Mouse (Mus musculus) liver, embryonic 12.5 days (tissue): ENCODE measurements at regions not wholly inside any gene's neighbourhood (a gene's known extent, or its start where the extent isn't known, plus 50 kb on each side); places are given as distances from the start of the nearest gene placed in this dataset.

Experiments
- ATAC-seq: fragments of 200-750 bp; cut with Nextera tagmentation; 2 replicates; pipeline ENCODE4 v1.8.0; 2017; ENCODE audit warnings: moderate number of reproducible peaks, mild to moderate bottlenecking, moderate library complexity
- H3K27ac ChIP-seq: fragments of 300-500 bp; sonication (generic); 2 replicates; pipeline ENCODE4 v1.5.1; 2016; ENCODE audit warnings: mild to moderate bottlenecking
- H3K27me3 ChIP-seq: fragments of 300-500 bp; sonication (generic); replicated peaks from 2 replicates; pipeline ENCODE4 v1.6.1; 2016; ENCODE audit warnings: mild to moderate bottlenecking, moderate library complexity
- H3K36me3 ChIP-seq: fragments of 300-500 bp; sonication (generic); 2 replicates; pipeline ENCODE4 v1.6.1; 2016; ENCODE audit warnings: mild to moderate bottlenecking, moderate library complexity
- H3K4me1 ChIP-seq: fragments of 300-500 bp; sonication (generic); 2 replicates; pipeline ENCODE4 v1.6.1; 2016
- H3K4me2 ChIP-seq: fragments of 300-500 bp; sonication (generic); 2 replicates; pipeline ENCODE4 v1.6.1; 2016; ENCODE audit warnings: mild to moderate bottlenecking, moderate library complexity
- H3K4me3 ChIP-seq: fragments of 300-500 bp; sonication (generic); 2 replicates; pipeline ENCODE4 v1.5.1; 2016; ENCODE audit warnings: mild to moderate bottlenecking, moderate library complexity
- H3K9ac ChIP-seq: fragments of 300-500 bp; sonication (generic); 2 replicates; pipeline ENCODE4 v1.6.1; 2016; ENCODE audit warnings: mild to moderate bottlenecking, moderate library complexity
- H3K9me3 ChIP-seq: fragments of 300-500 bp; sonication (generic); replicated peaks from 2 replicates; pipeline ENCODE4 v1.6.1; 2016; ENCODE audit warnings: mild to moderate bottlenecking, moderate library complexity
- WGBS: fragments of 180-500 bp; shearing (Covaris S2); methylation state at CpG from one replicate; pipeline ENCODE4 v1.1.7; 2016; ENCODE audit not compliant: insufficient replicate concordance; 5-methylcytosine and 5-hydroxymethylcytosine counted together

- no peaks in the 10 kb centered on the region; the same call in 1 of the 2 replicates for H3K4me1 ChIP-seq
- no peaks in the 10 kb centered on the region for H3K9me3 ChIP-seq
- H3K36me3 ChIP-seq, result no peaks in the 10 kb centered on the region
- H3K4me2 ChIP-seq, result no peak overlapping the region
- no peak overlapping the region for H3K4me3 ChIP-seq
- no peak for ATAC-seq
- H3K27ac ChIP-seq, result no peak overlapping the region
- WGBS, result 69% methylated on average over 5 of the region's 5 CpGs
- no peak overlapping the region for H3K9ac ChIP-seq
- peaks cover 4% of the 10 kb centered on the region; the same call in 1 of the 2 replicates for H3K27me3 ChIP-seq
These were observed 140.2 kb downstream of the Utp6 start for GRCm38 (mm10) chr11:79821986-79822385.

- H3K27me3 ChIP-seq, result 0 out of 2 replicates have a peak, but pooled peaks cover 4% of the 10 kb centered on the region
- H3K9ac ChIP-seq, result no peak overlapping the region
- no peak overlapping the region for H3K4me2 ChIP-seq
- H3K36me3 ChIP-seq, result no peaks in the 10 kb centered on the region
- no peak overlapping the region for H3K27ac ChIP-seq
- H3K4me1 ChIP-seq, result no peaks in the 10 kb centered on the region
- no peaks in the 10 kb centered on the region for H3K9me3 ChIP-seq
- no peak for ATAC-seq
- no peak overlapping the region for H3K4me3 ChIP-seq
- 71% methylated on average over 3 of the region's 3 CpGs for WGBS
These were observed 147.0 kb downstream of the Utp6 start for GRCm38 (mm10) chr11:79815156-79815555.

DNA sequence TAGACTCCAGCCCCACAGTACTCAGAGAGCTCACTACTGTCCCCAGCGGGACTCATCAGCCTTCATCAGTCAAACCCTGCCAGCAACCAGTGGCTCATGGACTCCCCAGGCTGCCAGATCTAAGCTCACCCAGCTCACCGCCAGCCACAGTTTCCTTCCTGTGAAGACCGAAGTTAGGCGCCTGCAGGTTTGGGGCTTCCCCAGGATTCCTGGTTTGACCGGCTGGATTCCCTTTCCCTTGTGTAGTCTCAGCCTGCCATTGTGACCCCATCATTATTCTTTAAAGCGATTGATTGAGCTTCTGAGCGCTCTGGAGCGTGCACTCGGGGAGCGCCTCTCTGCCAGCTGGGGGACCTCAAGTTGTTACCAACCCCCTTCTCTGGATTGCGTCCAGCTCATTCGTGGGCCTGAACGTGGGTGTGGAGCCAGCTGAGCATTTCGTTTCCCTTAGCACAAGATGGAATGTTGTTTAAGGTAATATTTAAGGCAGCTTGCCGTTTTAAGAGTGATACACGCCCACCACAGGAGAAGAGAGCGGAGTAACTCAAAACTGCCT, 155.2 kb downstream of the Utp6 start:
- H3K9me3 ChIP-seq, result peaks cover 7% of the 10 kb centered on the region
- H3K4me2 ChIP-seq, result no peak overlapping the region
- 26% methylated on average over 17 of the region's 17 CpGs for WGBS
- H3K27ac ChIP-seq, result no peak overlapping the region
- H3K9ac ChIP-seq, result no peak overlapping the region
- no peaks in the 10 kb centered on the region for H3K36me3 ChIP-seq
- ATAC-seq, result no peak
- H3K27me3 ChIP-seq, result peaks cover 8% of the 10 kb centered on the region; the same call in 1 of the 2 replicates
- H3K4me3 ChIP-seq, result no peak overlapping the region
- H3K4me1 ChIP-seq, result no peaks in the 10 kb centered on the region

DNA sequence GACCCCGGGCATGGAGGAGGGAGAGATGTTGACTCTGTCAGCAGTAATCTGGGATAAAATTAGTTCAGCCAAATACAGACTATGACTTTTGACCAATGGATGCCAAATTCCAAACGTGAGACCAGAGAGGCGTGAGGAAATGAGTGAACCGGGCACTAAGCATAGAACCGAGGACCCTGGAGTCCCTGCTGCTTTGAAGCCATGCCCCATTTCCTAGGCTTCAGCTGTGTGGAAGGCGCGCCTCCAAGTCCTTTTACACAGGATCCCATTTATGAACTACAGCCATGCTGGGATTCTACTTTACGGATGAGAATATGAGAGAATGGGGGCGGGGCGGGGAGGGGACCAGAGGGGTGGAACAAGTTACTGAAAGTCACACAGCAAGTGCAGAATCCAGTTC, 155.8 kb downstream of the Utp6 start:
- H3K4me2 ChIP-seq, result no peak overlapping the region
- H3K27ac ChIP-seq, result no peak overlapping the region
- no peak for ATAC-seq
- WGBS, result 75% methylated on average over 10 of the region's 10 CpGs
- H3K9ac ChIP-seq, result no peak overlapping the region
- H3K27me3 ChIP-seq, result peaks cover 6% of the 10 kb centered on the region; the same call in 1 of the 2 replicates
- peaks cover 7% of the 10 kb centered on the region for H3K9me3 ChIP-seq
- no peaks in the 10 kb centered on the region for H3K36me3 ChIP-seq
- no peak overlapping the region for H3K4me3 ChIP-seq
- no peaks in the 10 kb centered on the region for H3K4me1 ChIP-seq

- WGBS, result 69% methylated on average over 10 of the region's 10 CpGs
- Histone ChIP-seq H3K9me3 (peaks cover 7% of the 10 kb centered on the region), H3K4me2 (no peak overlapping the region), H3K9ac (no peak overlapping the region), H3K4me3 (no peak overlapping the region), H3K27me3 (peaks cover 3% of the 10 kb centered on the region; the same call in 1 of the 2 replicates), H3K4me1 (no peaks in the 10 kb centered on the region), H3K36me3 (no peaks in the 10 kb centered on the region), H3K27ac (no peak overlapping the region)
- ATAC-seq, result no peak
These were observed 156.2 kb downstream of the Utp6 start for GRCm38 (mm10) chr11:79805981-79806415.

DNA sequence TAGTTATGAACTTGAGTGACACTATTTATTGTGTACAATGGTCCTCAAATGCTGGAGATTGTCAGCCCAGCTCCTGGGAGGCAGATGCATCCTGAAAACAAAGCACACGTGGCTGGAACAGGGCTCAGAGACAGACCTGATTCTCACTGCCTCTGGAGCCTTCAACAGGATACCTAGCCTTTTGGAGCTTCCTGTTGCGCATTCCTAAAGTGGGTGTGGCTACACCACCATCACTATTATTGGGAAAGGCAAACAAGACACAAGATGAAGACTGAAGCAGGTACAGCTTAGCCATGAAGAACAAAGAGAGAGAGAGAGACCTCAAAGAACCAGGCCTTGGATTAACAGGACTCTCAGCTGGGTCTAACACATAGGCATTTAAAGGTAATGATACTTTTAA, 158.2 kb downstream of the Utp6 start:
- Histone ChIP-seq H3K36me3 (no peaks in the 10 kb centered on the region), H3K9me3 (peaks cover 7% of the 10 kb centered on the region), H3K4me3 (no peak overlapping the region), H3K9ac (no peak overlapping the region), H3K27me3 (no peaks in the 10 kb centered on the region; the same call in none of the 2 replicates), H3K4me1 (no peaks in the 10 kb centered on the region), H3K4me2 (no peak overlapping the region), H3K27ac (no peak overlapping the region)
- no peak for ATAC-seq
- 55% methylated on average over 2 of the region's 2 CpGs for WGBS

- Histone ChIP-seq H3K9me3 (peaks cover 7% of the 10 kb centered on the region), H3K4me1 (no peaks in the 10 kb centered on the region), H3K27me3 (no peaks in the 10 kb centered on the region; the same call in none of the 2 replicates), H3K4me3 (no peak overlapping the region), H3K9ac (no peak overlapping the region), H3K36me3 (no peaks in the 10 kb centered on the region), H3K4me2 (no peak overlapping the region), H3K27ac (no peak overlapping the region)
- ATAC-seq, result no peak
- WGBS, result 64% methylated on average over 5 of the region's 5 CpGs
These were observed 159.2 kb downstream of the Utp6 start for GRCm38 (mm10) chr11:79803006-79803405.

GRCm38 (mm10) chr11:79802566-79802965, 159.6 kb downstream of the Utp6 start:
- H3K4me1 ChIP-seq, result no peaks in the 10 kb centered on the region
- no peak overlapping the region for H3K27ac ChIP-seq
- H3K9me3 ChIP-seq, result peaks cover 7% of the 10 kb centered on the region
- H3K27me3 ChIP-seq, result no peaks in the 10 kb centered on the region; the same call in none of the 2 replicates
- no peaks in the 10 kb centered on the region for H3K36me3 ChIP-seq
- no peak overlapping the region for H3K4me3 ChIP-seq
- H3K4me2 ChIP-seq, result no peak overlapping the region
- 78% methylated on average over 13 of the region's 13 CpGs for WGBS
- no peak for ATAC-seq
- H3K9ac ChIP-seq, result no peak overlapping the region

DNA sequence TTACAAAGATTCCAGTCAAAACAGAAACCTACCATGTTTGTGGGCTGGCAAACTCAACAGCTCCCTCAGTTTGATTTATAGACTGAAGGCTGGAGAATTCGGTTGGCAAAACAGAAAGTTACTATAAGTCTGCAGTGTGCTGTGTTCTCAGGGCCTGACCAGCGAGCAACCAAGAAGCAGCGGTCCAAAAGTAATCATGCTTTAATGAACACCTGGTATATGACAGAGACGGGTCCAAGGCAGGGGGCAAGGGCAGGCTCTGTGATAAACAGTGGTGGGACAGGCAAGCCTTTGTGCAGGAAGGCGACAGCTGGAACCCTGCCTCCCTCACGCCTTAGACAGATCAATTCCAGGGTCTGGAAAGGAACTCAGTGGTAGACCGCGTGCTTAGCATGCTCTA, 161.9 kb downstream of the Utp6 start:
- Histone ChIP-seq H3K36me3 (no peaks in the 10 kb centered on the region), H3K27me3 (peaks cover 2% of the 10 kb centered on the region), H3K9me3 (peaks cover 6% of the 10 kb centered on the region), H3K27ac (no peak overlapping the region), H3K9ac (no peak overlapping the region), H3K4me2 (no peak overlapping the region), H3K4me3 (no peak overlapping the region), H3K4me1 (no peaks in the 10 kb centered on the region)
- ATAC-seq, result no peak
- 64% methylated on average over 8 of the region's 8 CpGs for WGBS

DNA sequence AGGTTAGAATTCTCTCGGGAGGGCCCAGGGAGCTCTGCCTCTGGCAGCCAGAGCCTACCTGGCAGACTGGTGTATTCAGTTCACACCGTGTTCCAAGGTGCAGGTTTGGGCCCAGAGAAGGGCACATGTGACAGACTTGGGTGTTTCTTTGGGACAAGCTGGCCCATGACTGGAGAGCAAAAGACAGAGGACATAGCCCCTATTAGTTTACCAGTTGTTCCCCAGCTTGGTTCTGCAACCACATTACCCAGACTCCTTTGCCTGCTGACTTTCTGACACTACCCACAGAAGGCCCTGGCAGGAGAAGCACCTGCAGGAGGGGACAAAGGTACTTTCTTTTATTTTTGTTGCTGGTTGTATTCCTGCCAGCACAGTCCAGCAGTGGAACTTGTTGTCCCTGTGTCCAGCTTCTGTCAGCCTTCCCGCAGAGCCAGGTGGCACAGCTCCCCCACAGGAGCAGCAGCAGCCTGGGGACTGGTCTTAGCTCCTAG, 173.9 kb downstream of the Utp6 start:
- Histone ChIP-seq H3K9me3 (no peaks in the 10 kb centered on the region), H3K4me1 (peaks cover 20% of the 10 kb centered on the region), H3K9ac (no peak overlapping the region), H3K4me3 (no peak overlapping the region), H3K27me3 (peaks cover 19% of the 10 kb centered on the region), H3K27ac (no peak overlapping the region), H3K36me3 (no peaks in the 10 kb centered on the region), H3K4me2 (no peak overlapping the region)
- 67% methylated on average over 3 of the region's 3 CpGs for WGBS
- no peak for ATAC-seq

DNA sequence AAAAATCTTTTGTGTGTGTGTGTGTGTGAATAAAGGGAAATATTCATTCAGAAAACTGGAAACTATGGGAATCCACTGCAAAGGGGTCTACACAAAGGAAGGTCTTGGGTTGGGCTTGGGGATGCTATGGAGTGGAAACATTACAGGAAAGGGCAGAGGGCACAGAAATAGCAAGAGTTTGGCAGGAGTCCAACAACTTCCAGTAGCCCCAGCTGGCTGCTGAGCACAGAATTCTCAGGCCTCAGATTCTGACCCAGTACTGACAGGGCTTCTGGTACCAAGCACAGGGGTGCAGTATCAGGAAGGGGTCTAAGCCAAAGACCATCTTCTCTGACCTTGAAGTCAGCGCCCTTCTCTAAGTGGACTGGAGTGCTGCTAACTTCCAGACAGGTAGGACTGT, 174.4 kb downstream of the Utp6 start:
- H3K4me1 ChIP-seq, result peaks cover 20% of the 10 kb centered on the region
- WGBS, result 50% methylated on average over 1 of the region's 1 CpGs
- no peak overlapping the region for H3K4me3 ChIP-seq
- no peaks in the 10 kb centered on the region for H3K36me3 ChIP-seq
- no peak for ATAC-seq
- no peaks in the 10 kb centered on the region for H3K9me3 ChIP-seq
- no peak overlapping the region for H3K4me2 ChIP-seq
- H3K27ac ChIP-seq, result no peak overlapping the region
- no peak overlapping the region for H3K9ac ChIP-seq
- peaks cover 22% of the 10 kb centered on the region for H3K27me3 ChIP-seq

GRCm38 (mm10) chr11:79784071-79784470, 178.1 kb downstream of the Utp6 start:
- no peak for ATAC-seq
- 67% methylated on average over 3 of the region's 3 CpGs for WGBS
- Histone ChIP-seq H3K36me3 (no peaks in the 10 kb centered on the region), H3K9me3 (no peaks in the 10 kb centered on the region), H3K27me3 (peaks cover 19% of the 10 kb centered on the region), H3K9ac (no peak overlapping the region), H3K4me1 (0 out of 2 replicates have a peak, but pooled peaks cover under 1% of the 10 kb centered on the region), H3K27ac (no peak overlapping the region), H3K4me3 (no peak overlapping the region), H3K4me2 (no peak overlapping the region)

- no peak overlapping the region for H3K4me2 ChIP-seq
- no peak overlapping the region for H3K9ac ChIP-seq
- no peaks in the 10 kb centered on the region for H3K36me3 ChIP-seq
- H3K27me3 ChIP-seq, result peaks cover 19% of the 10 kb centered on the region
- H3K4me3 ChIP-seq, result no peak overlapping the region
- 59% methylated on average over 5 of the region's 5 CpGs for whole genome bisulfite sequencing
- ATAC-seq, result no peak
- H3K9me3 ChIP-seq, result no peaks in the 10 kb centered on the region
- H3K27ac ChIP-seq, result no peak overlapping the region
- H3K4me1 ChIP-seq, result peaks cover 5% of the 10 kb centered on the region
These were observed 180.2 kb downstream of the Utp6 start for GRCm38 (mm10) chr11:79781966-79782365.
